Mouse (Mus musculus): ENCODE data around the gene Igsf21. TPM values are rescaled to one million over a fixed set of nuclear protein-coding genes. Genes with fewer than 3 reads are reported as not detected.

Igsf21 gene
- polyA plus RNA-seq, 1 experiment from 2014 or later: 0.39 TPM

GRCm38 (mm10) chr4:140084064-140084463, 162.5 kb downstream of the Igsf21 start:
- ATAC-seq (replicated peaks; ENCODE audit: insufficient number of reproducible peaks, low FRiP score, low TSS enrichment): no peak
- Histone ChIP-seq H3K4me1 (ENCODE audit: control insufficient read depth, insufficient read depth, low read length) (no peaks in the 10 kb centered on the region; the same call in 1 of the 2 replicates), H3K4me2 (no peak overlapping the region), H3K9me3 (replicated peaks; ENCODE audit: control insufficient read depth, low read length) (no peaks in the 10 kb centered on the region), H3K9ac (ENCODE audit: low read depth, low read length) (no peak overlapping the region), H3K4me3 (ENCODE audit: low read depth, low read length) (no peak overlapping the region), H3K27ac (ENCODE audit: low read depth, low read length) (no peak overlapping the region), H3K27me3 (ENCODE audit: control insufficient read depth, insufficient read depth, low read length) (no peaks in the 10 kb centered on the region; the same call in 1 of the 2 replicates), H3K36me3 (ENCODE audit: control insufficient read depth, insufficient read depth, low read length) (no peaks in the 10 kb centered on the region)
- 81% methylated on average over 5 of the region's 5 CpGs for WGBS (ENCODE audit: insufficient replicate concordance)

GRCm38 (mm10) chr4:140078416-140078815, 168.2 kb downstream of the Igsf21 start:
- H3K27ac ChIP-seq (ENCODE audit: low read depth, low read length): no peak overlapping the region
- no peak overlapping the region for H3K4me3 ChIP-seq (ENCODE audit: low read depth, low read length)
- H3K9ac ChIP-seq (ENCODE audit: low read depth, low read length): no peak overlapping the region
- H3K27me3 ChIP-seq (ENCODE audit: control insufficient read depth, insufficient read depth, low read length): no peaks in the 10 kb centered on the region; the same call in 1 of the 2 replicates
- H3K4me1 ChIP-seq (ENCODE audit: control insufficient read depth, insufficient read depth, low read length): no peaks in the 10 kb centered on the region
- 74% methylated on average over 5 of the region's 5 CpGs for WGBS (ENCODE audit: insufficient replicate concordance)
- H3K9me3 ChIP-seq (replicated peaks; ENCODE audit: control insufficient read depth, low read length): no peaks in the 10 kb centered on the region
- H3K4me2 ChIP-seq: no peak overlapping the region
- no peak for ATAC-seq (replicated peaks; ENCODE audit: insufficient number of reproducible peaks, low FRiP score, low TSS enrichment)
- H3K36me3 ChIP-seq (ENCODE audit: control insufficient read depth, insufficient read depth, low read length): no peaks in the 10 kb centered on the region

GRCm38 (mm10) chr4:140077615-140078014, 169.0 kb downstream of the Igsf21 start:
- ATAC-seq (replicated peaks; ENCODE audit: insufficient number of reproducible peaks, low FRiP score, low TSS enrichment): no peak
- Histone ChIP-seq H3K27me3 (ENCODE audit: control insufficient read depth, insufficient read depth, low read length) (peaks cover under 1% of the 10 kb centered on the region), H3K4me1 (ENCODE audit: control insufficient read depth, insufficient read depth, low read length) (no peaks in the 10 kb centered on the region), H3K4me3 (ENCODE audit: low read depth, low read length) (no peak overlapping the region), H3K4me2 (no peak overlapping the region), H3K9ac (ENCODE audit: low read depth, low read length) (no peak overlapping the region), H3K36me3 (ENCODE audit: control insufficient read depth, insufficient read depth, low read length) (no peaks in the 10 kb centered on the region), H3K27ac (ENCODE audit: low read depth, low read length) (no peak overlapping the region), H3K9me3 (replicated peaks; ENCODE audit: control insufficient read depth, low read length) (no peaks in the 10 kb centered on the region)
- 74% methylated on average over 8 of the region's 8 CpGs for WGBS (ENCODE audit: insufficient replicate concordance)

- Histone ChIP-seq H3K36me3 (ENCODE audit: control insufficient read depth, insufficient read depth, low read length) (no peaks in the 10 kb centered on the region), H3K4me1 (ENCODE audit: control insufficient read depth, insufficient read depth, low read length) (no peaks in the 10 kb centered on the region), H3K4me2 (no peak overlapping the region), H3K9me3 (replicated peaks; ENCODE audit: control insufficient read depth, low read length) (no peaks in the 10 kb centered on the region), H3K9ac (ENCODE audit: low read depth, low read length) (no peak overlapping the region), H3K27ac (ENCODE audit: low read depth, low read length) (no peak overlapping the region), H3K4me3 (ENCODE audit: low read depth, low read length) (no peak overlapping the region), H3K27me3 (ENCODE audit: control insufficient read depth, insufficient read depth, low read length) (peaks cover 6% of the 10 kb centered on the region)
- no peak for ATAC-seq (replicated peaks; ENCODE audit: insufficient number of reproducible peaks, low FRiP score, low TSS enrichment)
- WGBS (ENCODE audit: insufficient replicate concordance): 73% methylated on average over 12 of the region's 12 CpGs
Observed at GRCm38 (mm10) chr4:140076852-140077563, 169.6 kb downstream of the Igsf21 start.

GRCm38 (mm10) chr4:140076428-140076827, 170.2 kb downstream of the Igsf21 start:
- H3K4me2 ChIP-seq: no peak overlapping the region

GRCm38 (mm10) chr4:140071047-140071446, 175.5 kb downstream of the Igsf21 start:
- Histone ChIP-seq H3K27me3 (ENCODE audit: control insufficient read depth, insufficient read depth, low read length) (peaks cover 36% of the 10 kb centered on the region), H3K4me1 (ENCODE audit: control insufficient read depth, insufficient read depth, low read length) (peaks cover 3% of the 10 kb centered on the region; the same call in 1 of the 2 replicates), H3K9ac (ENCODE audit: low read depth, low read length) (no peak overlapping the region), H3K36me3 (ENCODE audit: control insufficient read depth, insufficient read depth, low read length) (no peaks in the 10 kb centered on the region), H3K27ac (ENCODE audit: low read depth, low read length) (no peak overlapping the region), H3K4me2 (no peak overlapping the region), H3K9me3 (replicated peaks; ENCODE audit: control insufficient read depth, low read length) (0 out of 2 replicates have a peak, but pooled peaks cover 3% of the 10 kb centered on the region), H3K4me3 (ENCODE audit: low read depth, low read length) (no peak overlapping the region)
- 13% methylated on average over 17 of the region's 17 CpGs for WGBS (ENCODE audit: insufficient replicate concordance)
- ATAC-seq (replicated peaks; ENCODE audit: insufficient number of reproducible peaks, low FRiP score, low TSS enrichment): no peak

More at GRCm38 (mm10) chr4:140076428-140076827, 170.2 kb downstream of the Igsf21 start:
- no peaks in the 10 kb centered on the region for H3K36me3 ChIP-seq (ENCODE audit: control insufficient read depth, insufficient read depth, low read length)
- H3K9me3 ChIP-seq (replicated peaks; ENCODE audit: control insufficient read depth, low read length): no peaks in the 10 kb centered on the region
- H3K4me1 ChIP-seq (ENCODE audit: control insufficient read depth, insufficient read depth, low read length): no peaks in the 10 kb centered on the region
- H3K4me3 ChIP-seq (ENCODE audit: low read depth, low read length): no peak overlapping the region
- H3K27me3 ChIP-seq (ENCODE audit: control insufficient read depth, insufficient read depth, low read length): peaks cover 12% of the 10 kb centered on the region
- no peak for ATAC-seq (replicated peaks; ENCODE audit: insufficient number of reproducible peaks, low FRiP score, low TSS enrichment)
- no peak overlapping the region for H3K9ac ChIP-seq (ENCODE audit: low read depth, low read length)
- no peak overlapping the region for H3K27ac ChIP-seq (ENCODE audit: low read depth, low read length)
- WGBS (ENCODE audit: insufficient replicate concordance): 62% methylated on average over 6 of the region's 6 CpGs

GRCm38 (mm10) chr4:140070331-140070652, 176.3 kb downstream of the Igsf21 start:
- Histone ChIP-seq H3K4me1 (ENCODE audit: control insufficient read depth, insufficient read depth, low read length) (peaks cover 3% of the 10 kb centered on the region; the same call in 1 of the 2 replicates), H3K9me3 (replicated peaks; ENCODE audit: control insufficient read depth, low read length) (0 out of 2 replicates have a peak, but pooled peaks cover 3% of the 10 kb centered on the region), H3K9ac (ENCODE audit: low read depth, low read length) (no peak overlapping the region), H3K27me3 (ENCODE audit: control insufficient read depth, insufficient read depth, low read length) (peaks cover 36% of the 10 kb centered on the region), H3K4me2 (no peak overlapping the region), H3K4me3 (ENCODE audit: low read depth, low read length) (no peak overlapping the region), H3K36me3 (ENCODE audit: control insufficient read depth, insufficient read depth, low read length) (no peaks in the 10 kb centered on the region), H3K27ac (ENCODE audit: low read depth, low read length) (no peak overlapping the region)
- WGBS (ENCODE audit: insufficient replicate concordance): 24% methylated on average over 10 of the region's 10 CpGs
- no peak for ATAC-seq (replicated peaks; ENCODE audit: insufficient number of reproducible peaks, low FRiP score, low TSS enrichment)

GRCm38 (mm10) chr4:140069563-140070330, 176.8 kb downstream of the Igsf21 start:
- Histone ChIP-seq H3K4me3 (ENCODE audit: low read depth, low read length) (no peak overlapping the region), H3K4me2 (peak overlapping the region; percentile 19; the same call in 1 of the 2 replicates), H3K36me3 (ENCODE audit: control insufficient read depth, insufficient read depth, low read length) (no peaks in the 10 kb centered on the region), H3K9me3 (replicated peaks; ENCODE audit: control insufficient read depth, low read length) (0 out of 2 replicates have a peak, but pooled peaks cover 3% of the 10 kb centered on the region), H3K4me1 (ENCODE audit: control insufficient read depth, insufficient read depth, low read length) (peaks cover 3% of the 10 kb centered on the region; the same call in 1 of the 2 replicates), H3K9ac (ENCODE audit: low read depth, low read length) (no peak overlapping the region), H3K27me3 (ENCODE audit: control insufficient read depth, insufficient read depth, low read length) (peaks cover 36% of the 10 kb centered on the region), H3K27ac (ENCODE audit: low read depth, low read length) (no peak overlapping the region)
- 6% methylated on average over 14 of the region's 15 CpGs for WGBS (ENCODE audit: insufficient replicate concordance)
- ATAC-seq (replicated peaks; ENCODE audit: insufficient number of reproducible peaks, low FRiP score, low TSS enrichment): 0 out of 2 replicates have a peak, but pooled peaks have one; percentile 18
